Mouse (Mus musculus): ENCODE results near the gene Vmn1r22.
"Not testable (repeated sequence)": the region's sequence is repeated elsewhere in the genome, so short reads cannot be mapped to it uniquely, and the experiment has no call there.

Vmn1r22 gene

DNA sequence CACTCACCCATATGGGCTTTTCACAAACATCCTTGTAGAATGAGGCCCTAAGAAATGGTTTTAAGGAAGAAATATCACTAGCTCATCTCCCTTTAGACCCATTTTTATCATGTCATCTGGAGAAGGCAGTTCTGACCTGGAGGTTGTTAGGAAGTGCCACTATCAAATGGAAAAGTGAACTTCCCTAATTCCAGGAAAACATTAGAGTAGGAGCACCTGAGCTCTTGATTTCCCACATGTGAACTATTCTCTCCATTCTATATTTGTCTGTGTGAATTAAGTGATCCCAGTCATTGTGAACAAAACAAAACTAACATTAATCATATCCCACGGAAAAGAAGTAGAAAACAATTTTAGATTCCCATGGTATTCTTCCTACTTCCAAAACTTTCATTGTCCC, at the start of gene Vmn1r22:
Gene Vmn1r22 (minus strand): TSS at position 101 of the 400 bp plus-strand sequence.
- no peak for DNase-seq (ENCODE audit: low read depth)

DNA sequence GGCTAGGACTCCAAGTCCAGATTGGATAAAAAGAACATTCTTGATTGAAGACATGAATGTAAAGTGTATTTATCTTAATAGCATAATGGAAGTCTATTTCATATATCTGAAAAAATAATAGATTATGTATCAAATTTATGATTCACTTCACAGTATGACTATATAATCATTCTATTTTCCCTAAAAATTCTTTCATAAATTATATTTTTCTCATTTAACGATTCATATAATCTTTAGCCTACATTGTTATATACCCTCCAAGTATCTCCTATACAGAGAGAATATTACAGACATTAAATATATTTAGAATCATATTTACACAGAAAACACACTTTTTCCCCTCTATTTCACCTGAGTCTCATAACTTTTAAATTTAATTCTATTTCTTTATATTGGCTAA, 18.9 kb upstream of the Vmn1r22 start, which contains the start of gene Vmn1r23:
Gene Vmn1r23 (minus strand): TSS at position 101 of the 400 bp plus-strand sequence.
- no peak for DNase-seq (ENCODE audit: low read depth)

DNA sequence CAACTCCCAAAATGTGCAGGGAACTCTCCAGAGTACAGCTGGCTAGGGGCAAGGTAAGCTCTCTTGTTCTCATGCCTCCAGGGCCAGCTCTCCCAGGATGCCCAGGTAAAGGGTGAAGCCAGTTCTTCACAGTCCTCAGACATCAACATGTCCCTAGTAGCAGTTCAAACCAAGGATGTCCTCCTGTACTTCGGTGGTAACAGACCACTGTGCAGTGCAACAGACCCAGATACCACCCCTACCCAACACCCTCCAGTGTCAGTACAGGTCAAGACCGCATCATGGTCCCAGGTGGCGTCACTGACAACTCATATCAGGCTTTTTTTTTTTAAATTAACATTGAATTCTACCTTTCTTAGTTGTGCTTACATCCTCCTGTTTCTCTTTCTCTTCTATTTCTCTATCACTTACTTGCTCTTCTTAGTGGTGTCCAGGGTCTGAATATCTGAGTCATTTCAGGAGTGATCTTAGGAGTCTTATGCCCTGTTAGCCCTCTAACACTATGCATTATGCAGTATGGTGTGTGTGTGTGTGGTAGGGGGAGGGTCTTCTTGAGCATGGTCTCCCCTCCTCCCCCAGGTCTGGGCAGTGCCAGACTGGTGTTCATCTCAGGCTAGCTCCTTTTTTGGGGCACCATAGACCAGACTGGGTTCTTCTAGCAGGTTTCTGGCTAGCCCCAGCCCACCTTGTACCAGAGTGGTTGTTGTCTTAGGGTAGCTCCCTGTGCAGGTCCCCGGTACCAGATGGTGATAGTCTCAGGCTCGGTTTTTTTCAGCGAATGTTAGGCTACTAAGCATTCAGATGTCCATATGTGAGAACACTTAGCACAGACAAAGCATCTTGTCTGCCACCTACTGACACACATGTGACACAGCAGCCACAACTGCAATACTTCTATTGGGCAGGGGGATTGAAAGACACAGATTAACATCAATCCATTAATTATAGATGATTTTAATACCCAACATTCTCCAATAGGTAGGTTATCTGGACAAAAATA, 48.5 kb downstream of the Vmn1r22 start:
- DNase-seq (ENCODE audit: low read depth), result peak; percentile 6

DNA sequence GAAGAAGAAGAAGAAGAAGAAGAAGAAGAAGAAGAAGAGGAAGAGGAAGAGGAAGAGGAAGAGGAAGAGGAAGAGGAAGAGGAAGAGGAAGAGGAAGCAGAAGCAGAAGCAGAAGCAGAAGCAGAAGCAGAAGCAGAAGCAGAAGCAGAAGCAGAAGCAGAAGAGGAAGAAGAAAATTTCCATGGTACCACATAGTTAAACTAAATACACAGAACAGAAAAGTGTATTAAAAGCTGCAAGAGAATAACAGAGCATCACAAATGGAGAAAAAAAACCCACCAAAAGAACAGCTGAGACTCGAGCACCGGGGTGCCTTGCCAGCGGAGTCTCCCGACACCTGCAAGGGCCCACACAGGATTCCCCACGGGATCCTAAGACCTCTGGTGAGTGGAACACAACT, 56.7 kb downstream of the Vmn1r22 start:
- DNase-seq (ENCODE audit: low read depth), result not testable (repeated sequence)

DNA sequence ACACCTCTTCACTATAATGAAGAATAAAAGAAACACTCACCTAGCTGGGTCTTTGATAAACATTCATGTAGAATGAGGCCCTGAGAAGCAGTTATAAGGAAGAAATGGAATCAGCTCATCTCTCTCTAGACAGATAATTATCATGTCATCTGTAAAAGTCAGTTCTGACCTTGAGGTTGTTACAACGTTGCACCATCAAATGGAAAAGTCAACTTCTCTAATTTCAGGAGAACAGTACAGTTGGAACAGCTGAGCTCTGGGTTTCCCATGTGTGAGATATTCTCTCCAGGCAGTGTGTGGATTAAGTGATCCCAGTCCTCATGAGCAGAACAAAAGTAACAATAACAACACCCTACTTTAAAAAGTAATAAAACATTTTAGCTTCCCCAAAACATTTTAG, 57.5 kb downstream of the Vmn1r22 start, which contains the start of gene Vmn1r21:
Gene Vmn1r21 (minus strand): TSS at position 58 of the 400 bp plus-strand sequence.
- no peak for DNase-seq (ENCODE audit: low read depth)
